Mouse (Mus musculus) C2C12 (cell line): ENCODE results near the gene Map3k7. TPM values are rescaled to one million over a fixed set of nuclear protein-coding genes. Genes with fewer than 3 reads are reported as not detected.
A peak's percentile ranks its signal among the peaks of the same experiment; 100 is the strongest.

Experiments
- H3K27me3 ChIP-seq: one replicate; pipeline ENCODE4 v1.6.1; 2011; ENCODE audit not compliant: control insufficient read depth, insufficient read depth, insufficient read length
- H3K36me3 ChIP-seq: one replicate; pipeline ENCODE4 v1.6.1; 2011; ENCODE audit not compliant: control insufficient read depth, insufficient read depth
- H3K4me3 ChIP-seq: one replicate; pipeline ENCODE4 v1.5.1; 2011; ENCODE audit warnings: mild to moderate bottlenecking, control low read depth; ENCODE audit not compliant: poor library complexity, insufficient read depth, severe bottlenecking
- H3K79me2 ChIP-seq: one replicate; pipeline ENCODE4 v1.6.1; 2011; ENCODE audit not compliant: control insufficient read depth, insufficient read depth
- H3K79me3 ChIP-seq: one replicate; pipeline ENCODE4 v1.6.1; 2011; ENCODE audit warnings: low read depth, control low read depth
- H3ac ChIP-seq: one replicate; pipeline ENCODE3; 2011; ENCODE audit warnings: low read depth; ENCODE audit not compliant: control insufficient read depth, insufficient read length
- CEBPB ChIP-seq: IDR thresholded peaks from one replicate; pipeline ENCODE4 v1.6.1; 2011; ENCODE audit warnings: low read depth, mild to moderate bottlenecking, control low read depth, moderate library complexity
- CTCF ChIP-seq: IDR thresholded peaks from one replicate; pipeline ENCODE4 v1.5.1; 2011; ENCODE audit not compliant: control insufficient read depth, insufficient read depth, insufficient read length
- FOSL1 ChIP-seq: IDR thresholded peaks from one replicate; pipeline ENCODE4 v1.8.0; 2011; ENCODE audit warnings: mild to moderate bottlenecking, low read length; ENCODE audit not compliant: poor library complexity, insufficient read depth, severe bottlenecking
- MAX ChIP-seq: IDR thresholded peaks from one replicate; pipeline ENCODE4 v1.6.1; 2011; ENCODE audit warnings: mild to moderate bottlenecking, control low read depth
- MYOD1 ChIP-seq: IDR thresholded peaks from one replicate; pipeline ENCODE4 v1.6.1; 2011; ENCODE audit warnings: low read depth; ENCODE audit not compliant: control insufficient read depth, insufficient read length
- MYOG ChIP-seq: IDR thresholded peaks from one replicate; pipeline ENCODE4 v1.6.1; 2011; ENCODE audit not compliant: control insufficient read depth, insufficient read length; ENCODE audit errors: extremely low read depth
- USF1 ChIP-seq: IDR thresholded peaks from one replicate; pipeline ENCODE4 v1.6.1; 2011; ENCODE audit warnings: low read depth, mild to moderate bottlenecking, control low read depth, moderate library complexity
- polyA plus RNA-seq: library from polyadenylated mRNA; unstranded; fragments of >200 nt; fragmentation: generic; extraction: Trizol; gene quantifications from one replicate; pipeline ENCODE4 v1.2.1, GENCODE M21; 2012; ENCODE audit warnings: missing spikeins

The Map3k7 gene
- polyA plus RNA-seq, 1 experiment, result 17.8 TPM

DNA sequence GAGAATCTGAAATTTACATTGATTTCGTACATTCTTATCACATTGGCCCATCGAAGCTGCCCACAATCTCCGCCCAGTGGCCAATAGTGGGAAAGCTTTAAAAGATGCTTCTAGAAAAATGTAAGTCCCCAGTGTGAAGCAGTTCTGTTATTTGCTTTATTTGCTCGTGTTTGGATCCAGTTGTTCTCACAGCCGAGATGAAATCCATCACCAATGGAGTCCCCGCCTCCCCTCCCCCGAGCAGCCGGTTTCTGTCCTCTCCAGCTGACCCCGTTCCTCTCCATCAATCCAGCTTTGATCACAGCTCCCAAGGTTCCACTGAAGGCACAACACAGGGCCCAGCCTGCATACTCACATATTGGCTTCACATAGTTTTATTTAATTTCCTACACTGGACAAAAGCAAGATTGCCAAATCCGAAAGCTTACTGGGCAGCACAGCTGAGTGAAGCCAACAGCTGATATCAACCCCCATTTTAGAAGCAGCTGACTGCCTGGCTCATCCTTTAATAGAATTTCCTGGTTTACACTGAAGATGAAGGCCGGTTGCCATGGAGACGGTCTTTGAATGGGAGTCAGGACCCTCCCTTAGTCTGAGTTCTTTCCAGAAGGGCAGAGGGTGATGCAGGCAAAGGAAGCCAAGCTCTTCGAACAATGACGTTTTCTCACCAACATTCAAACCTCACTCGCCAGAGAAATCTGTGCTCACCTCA is 78.0 kb downstream of the Map3k7 start:
- Histone ChIP-seq H3ac (no peak overlapping the region), H3K4me3 (no peak overlapping the region), H3K36me3 (no peaks in the 10 kb centered on the region), H3K79me2 (no peaks in the 10 kb centered on the region), H3K27me3 (no peaks in the 10 kb centered on the region), H3K79me3 (no peaks in the 10 kb centered on the region)
- TF ChIP-seq FOSL1, result no peak
- peak; percentile 59 for TF ChIP-seq MYOD1

DNA sequence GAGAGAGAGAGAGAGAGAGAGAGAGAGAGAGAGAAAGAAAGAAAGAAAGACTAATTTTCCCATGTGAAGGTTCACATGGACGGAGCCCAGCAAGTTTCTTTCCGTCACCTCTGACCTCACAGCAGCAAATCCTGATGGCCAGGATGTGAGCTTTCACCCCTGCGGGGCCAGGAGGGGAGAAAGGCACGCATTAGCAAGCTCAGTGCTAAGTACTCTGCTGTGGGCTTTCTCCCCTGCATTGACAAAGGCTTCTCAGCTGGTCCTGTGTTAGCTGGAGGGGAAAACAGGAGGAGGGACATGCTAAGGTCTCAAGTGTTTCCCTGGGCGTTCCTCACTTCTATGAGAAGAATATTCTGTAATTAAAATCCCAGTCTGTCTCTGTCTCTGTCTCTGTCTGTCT is 81.3 kb downstream of the Map3k7 start:
- H3K27me3 ChIP-seq, result no peaks in the 10 kb centered on the region
- no peak for TF ChIP-seq FOSL1
- no peak for TF ChIP-seq USF1
- no peak for TF ChIP-seq MAX
- no peak for TF ChIP-seq CEBPB
- no peak for TF ChIP-seq CTCF
- no peak for TF ChIP-seq MYOD1
- no peak for TF ChIP-seq MYOG
- no peaks in the 10 kb centered on the region for H3K79me3 ChIP-seq
- no peak overlapping the region for H3ac ChIP-seq
- H3K36me3 ChIP-seq, result no peaks in the 10 kb centered on the region
- H3K79me2 ChIP-seq, result no peaks in the 10 kb centered on the region
- H3K4me3 ChIP-seq, result no peak overlapping the region

- TF ChIP-seq MYOD1, result no peak
- no peak for TF ChIP-seq FOSL1
- Histone ChIP-seq H3ac (no peak overlapping the region), H3K36me3 (no peaks in the 10 kb centered on the region), H3K27me3 (no peaks in the 10 kb centered on the region), H3K79me2 (no peaks in the 10 kb centered on the region), H3K79me3 (no peaks in the 10 kb centered on the region), H3K4me3 (no peak overlapping the region)
Observed at GRCm38 (mm10) chr4:32049824-32050223, 85.9 kb downstream of the Map3k7 start.

DNA sequence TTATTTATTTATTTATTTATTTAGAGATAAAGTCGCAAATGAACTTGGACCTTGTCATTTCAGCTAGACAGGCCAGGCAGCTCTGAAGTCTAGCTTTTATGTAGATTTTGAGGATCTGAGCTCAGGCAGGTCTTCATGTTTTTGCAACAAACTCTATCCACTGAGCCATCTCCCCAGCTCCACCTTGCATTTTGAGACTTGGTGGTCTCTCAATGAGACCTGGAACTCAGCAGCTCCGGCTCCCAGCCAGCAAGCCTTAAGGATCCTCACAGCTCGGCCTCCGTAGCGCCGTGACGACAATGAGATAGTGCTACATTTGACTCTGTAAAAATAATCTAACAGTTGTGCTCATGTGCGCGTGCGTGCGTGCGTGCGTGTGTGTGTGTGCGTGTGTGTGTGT is 89.3 kb downstream of the Map3k7 start:
- no peaks in the 10 kb centered on the region for H3K79me3 ChIP-seq
- no peak overlapping the region for H3ac ChIP-seq
- TF ChIP-seq CEBPB (no peak), FOSL1 (no peak), MAX (no peak), MYOD1 (no peak), USF1 (no peak), CTCF (no peak), MYOG (no peak)
- no peaks in the 10 kb centered on the region for H3K36me3 ChIP-seq
- no peaks in the 10 kb centered on the region for H3K79me2 ChIP-seq
- no peak overlapping the region for H3K4me3 ChIP-seq
- H3K27me3 ChIP-seq, result no peaks in the 10 kb centered on the region

GRCm38 (mm10) chr4:32055151-32056052 is 91.5 kb downstream of the Map3k7 start:
- H3K36me3 ChIP-seq, result no peaks in the 10 kb centered on the region
- H3K4me3 ChIP-seq, result no peak overlapping the region
- TF ChIP-seq CEBPB (no peak), FOSL1 (no peak), MYOD1 (no peak), CTCF (peak; percentile 4), MAX (no peak), MYOG (no peak), USF1 (no peak)
- no peaks in the 10 kb centered on the region for H3K79me3 ChIP-seq
- no peak overlapping the region for H3ac ChIP-seq
- no peaks in the 10 kb centered on the region for H3K79me2 ChIP-seq
- H3K27me3 ChIP-seq, result no peaks in the 10 kb centered on the region

DNA sequence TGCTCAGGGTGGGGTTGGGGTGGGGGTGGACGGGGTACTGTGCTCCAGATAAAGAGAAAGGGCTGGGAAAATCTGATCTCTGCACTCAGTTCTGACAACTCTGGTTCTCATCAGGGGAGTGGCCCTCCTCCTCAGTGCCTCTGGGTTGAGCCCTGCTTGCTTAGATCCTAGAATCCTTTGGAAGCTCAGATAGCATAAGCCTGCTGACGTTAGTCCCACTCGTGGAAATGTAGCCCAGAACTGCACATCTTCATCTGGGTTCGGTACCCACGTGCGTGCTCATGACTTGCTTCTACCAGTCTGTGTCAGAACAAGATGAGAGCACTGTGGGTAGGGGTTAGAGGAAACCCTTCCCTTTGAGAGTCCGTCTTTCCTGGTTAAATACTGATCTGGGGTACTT is 92.5 kb downstream of the Map3k7 start:
- Histone ChIP-seq H3K27me3 (no peaks in the 10 kb centered on the region), H3K4me3 (no peak overlapping the region), H3K79me3 (no peaks in the 10 kb centered on the region), H3K79me2 (no peaks in the 10 kb centered on the region), H3K36me3 (no peaks in the 10 kb centered on the region), H3ac (no peak overlapping the region)
- TF ChIP-seq CEBPB (no peak), FOSL1 (no peak), MYOD1 (no peak), MAX (no peak), MYOG (no peak), USF1 (no peak), CTCF (no peak)
